Mouse (Mus musculus): ENCODE measurements around the gene Asic1. TPM values are rescaled to one million over a fixed set of nuclear protein-coding genes. Genes with fewer than 3 reads are reported as not detected.

Gene Asic1
- polyA plus RNA-seq, 2 experiments = 1.4 to 3.4 TPM

- ATAC-seq (ENCODE audit: low FRiP score, low read depth) = no peak
- Histone ChIP-seq H3K9me3 (ENCODE audit: control insufficient read depth, low read length) (no peaks in the 10 kb centered on the region), H3K4me1 (ENCODE audit: control insufficient read depth, insufficient read depth, low read length) (peaks cover 19% of the 10 kb centered on the region), H3K27me3 (ENCODE audit: control insufficient read depth, insufficient read depth, low read length) (no peaks in the 10 kb centered on the region), H3K9ac (ENCODE audit: low read depth, low read length, severe bottlenecking) (peak overlapping the region; percentile 28; the same call in 1 of the 2 replicates), H3K27ac (replicated peaks; ENCODE audit: low read depth, low read length) (no peak overlapping the region), H3K36me3 (ENCODE audit: control insufficient read depth, insufficient read depth, low read length) (peaks cover 53% of the 10 kb centered on the region), H3K4me3 (replicated peaks; ENCODE audit: low read length) (no peak overlapping the region), H3K4me2 (replicated peaks; ENCODE audit: low read depth, low read length, severe bottlenecking) (no peak overlapping the region)
- no peak for DNase-seq (ENCODE audit: low spot score)
- no peak for TF ChIP-seq POLR2A (IDR thresholded peaks at IDR 0.05; ENCODE audit: borderline replicate concordance, extremely low read depth, insufficient read depth, insufficient read length)
- WGBS = 64% methylated on average over 23 of the region's 23 CpGs
Observed at GRCm38 (mm10) chr15:99704041-99704681, 34.0 kb downstream of the Asic1 start.

GRCm38 (mm10) chr15:99704881-99705280 is 34.7 kb downstream of the Asic1 start:
- TF ChIP-seq POLR2A (IDR thresholded peaks at IDR 0.05; ENCODE audit: borderline replicate concordance, extremely low read depth, insufficient read depth, insufficient read length) = no peak
- H3K4me3 ChIP-seq (replicated peaks; ENCODE audit: low read length) = no peak overlapping the region
- peaks cover 19% of the 10 kb centered on the region for H3K4me1 ChIP-seq (ENCODE audit: control insufficient read depth, insufficient read depth, low read length)
- peaks cover 60% of the 10 kb centered on the region for H3K36me3 ChIP-seq (ENCODE audit: control insufficient read depth, insufficient read depth, low read length)
- DNase-seq (ENCODE audit: low spot score) = no peak
- no peak overlapping the region for H3K27ac ChIP-seq (replicated peaks; ENCODE audit: low read depth, low read length)
- H3K9me3 ChIP-seq (ENCODE audit: control insufficient read depth, low read length) = no peaks in the 10 kb centered on the region
- no peak for ATAC-seq (ENCODE audit: low FRiP score, low read depth)
- no peak overlapping the region for H3K4me2 ChIP-seq (replicated peaks; ENCODE audit: low read depth, low read length, severe bottlenecking)
- 79% methylated on average over 7 of the region's 7 CpGs for WGBS
- no peak overlapping the region for H3K9ac ChIP-seq (ENCODE audit: low read depth, low read length, severe bottlenecking)
- H3K27me3 ChIP-seq (ENCODE audit: control insufficient read depth, insufficient read depth, low read length) = no peaks in the 10 kb centered on the region

DNA sequence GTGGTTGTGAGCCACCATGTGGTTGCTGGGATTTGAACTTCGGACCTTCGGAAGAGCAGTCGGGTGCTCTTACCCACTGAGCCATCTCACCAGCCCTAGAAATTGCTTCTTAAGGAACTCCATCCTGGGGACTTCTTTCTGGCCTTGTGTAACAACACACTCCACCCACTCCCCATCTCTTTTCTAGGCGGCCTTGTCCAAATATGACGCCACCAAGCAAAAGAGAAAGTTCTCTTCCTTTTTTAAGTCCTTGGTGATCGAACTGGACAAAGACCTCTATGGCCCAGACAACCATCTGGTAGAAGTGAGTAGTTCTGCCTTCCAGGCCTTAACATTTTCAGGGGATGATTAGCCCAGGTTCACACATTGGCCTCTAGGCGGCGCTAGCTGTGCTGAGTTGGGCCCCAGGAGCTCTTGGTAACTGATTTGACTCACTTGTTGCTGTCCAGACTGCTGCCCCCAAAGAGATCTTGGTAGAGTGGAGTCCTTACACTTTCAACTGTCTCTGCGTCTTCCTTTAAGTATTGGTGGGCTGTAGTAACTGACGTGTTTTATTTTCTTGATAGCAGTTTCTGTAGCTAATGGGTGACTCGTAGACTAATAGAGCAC is 35.4 kb downstream of the Asic1 start, which contains the start of gene Gm17349:
Gm17349 (minus strand) TSS at position 51 of the 609 bp plus-strand sequence.
- Histone ChIP-seq H3K9ac (ENCODE audit: low read depth, low read length, severe bottlenecking) (peak within 1 kb of the TSS; percentile 28; the same call in 1 of the 2 replicates), H3K27me3 (ENCODE audit: control insufficient read depth, insufficient read depth, low read length) (no peaks in the 10 kb centered on the region), H3K4me1 (ENCODE audit: control insufficient read depth, insufficient read depth, low read length) (peaks cover 19% of the 10 kb centered on the region), H3K36me3 (ENCODE audit: control insufficient read depth, insufficient read depth, low read length) (peaks cover 67% of the 10 kb centered on the region), H3K4me2 (replicated peaks; ENCODE audit: low read depth, low read length, severe bottlenecking) (no peak within 1 kb of the TSS), H3K9me3 (ENCODE audit: control insufficient read depth, low read length) (no peaks in the 10 kb centered on the region), H3K27ac (replicated peaks; ENCODE audit: low read depth, low read length) (no peak within 1 kb of the TSS), H3K4me3 (replicated peaks; ENCODE audit: low read length) (no peak within 1 kb of the TSS)
- 72% methylated on average over 11 of the region's 11 CpGs for WGBS
- TF ChIP-seq POLR2A (IDR thresholded peaks at IDR 0.05; ENCODE audit: borderline replicate concordance, extremely low read depth, insufficient read depth, insufficient read length) = no peak
- peak; percentile 57 for DNase-seq (ENCODE audit: low spot score)
- no peak for ATAC-seq (ENCODE audit: low FRiP score, low read depth)

- Histone ChIP-seq H3K4me2 (replicated peaks; ENCODE audit: low read depth, low read length, severe bottlenecking) (no peak overlapping the region), H3K27ac (replicated peaks; ENCODE audit: low read depth, low read length) (no peak overlapping the region), H3K9me3 (ENCODE audit: control insufficient read depth, low read length) (no peaks in the 10 kb centered on the region), H3K36me3 (ENCODE audit: control insufficient read depth, insufficient read depth, low read length) (peaks cover 93% of the 10 kb centered on the region), H3K4me3 (replicated peaks; ENCODE audit: low read length) (no peak overlapping the region), H3K4me1 (ENCODE audit: control insufficient read depth, insufficient read depth, low read length) (peaks cover 5% of the 10 kb centered on the region), H3K9ac (ENCODE audit: low read depth, low read length, severe bottlenecking) (no peak overlapping the region), H3K27me3 (ENCODE audit: control insufficient read depth, insufficient read depth, low read length) (no peaks in the 10 kb centered on the region)
- WGBS = 94% methylated on average over 13 of the region's 13 CpGs
- no peak for TF ChIP-seq POLR2A (IDR thresholded peaks at IDR 0.05; ENCODE audit: borderline replicate concordance, extremely low read depth, insufficient read depth, insufficient read length)
- no peak for ATAC-seq (ENCODE audit: low FRiP score, low read depth)
- no peak for DNase-seq (ENCODE audit: low spot score)
Observed at GRCm38 (mm10) chr15:99708176-99708575, 38.0 kb downstream of the Asic1 start.

GRCm38 (mm10) chr15:99710221-99711190 is 40.3 kb downstream of the Asic1 start:
- Histone ChIP-seq H3K9me3 (ENCODE audit: control insufficient read depth, low read length) (no peaks in the 10 kb centered on the region), H3K27ac (replicated peaks; ENCODE audit: low read depth, low read length) (no peak overlapping the region), H3K27me3 (ENCODE audit: control insufficient read depth, insufficient read depth, low read length) (no peaks in the 10 kb centered on the region), H3K4me2 (replicated peaks; ENCODE audit: low read depth, low read length, severe bottlenecking) (no peak overlapping the region), H3K4me3 (replicated peaks; ENCODE audit: low read length) (no peak overlapping the region), H3K9ac (ENCODE audit: low read depth, low read length, severe bottlenecking) (no peak overlapping the region), H3K4me1 (ENCODE audit: control insufficient read depth, insufficient read depth, low read length) (no peaks in the 10 kb centered on the region), H3K36me3 (ENCODE audit: control insufficient read depth, insufficient read depth, low read length) (peaks cover 91% of the 10 kb centered on the region)
- no peak for DNase-seq (ENCODE audit: low spot score)
- WGBS = 90% methylated on average over 10 of the region's 10 CpGs
- TF ChIP-seq POLR2A (IDR thresholded peaks at IDR 0.05; ENCODE audit: borderline replicate concordance, extremely low read depth, insufficient read depth, insufficient read length) = no peak
- no peak for ATAC-seq (ENCODE audit: low FRiP score, low read depth)
